Mouse (Mus musculus) bone marrow, adult 2 months (tissue): ENCODE measurements around the gene Olfr452.

ENCODE experiments used
- CTCF ChIP-seq: fragments of 200-500 bp; IDR thresholded peaks from 2 replicates; pipeline ENCODE4 v1.5.1; 2011; ENCODE audit warnings: low read length, control low read depth; ENCODE audit not compliant: control insufficient read depth, insufficient read depth
- POLR2A ChIP-seq: fragments of 200-500 bp; IDR thresholded peaks from 2 replicates; pipeline ENCODE4 v1.6.1; 2011; ENCODE audit warnings: low read depth, mild to moderate bottlenecking, control low read depth, low read length, borderline replicate concordance; ENCODE audit not compliant: control insufficient read depth

GRCm38 (mm10) chr6:42742303-42742702 is 42.6 kb upstream of the Olfr452 start:
- TF ChIP-seq CTCF (no peak), POLR2A (no peak)
